Mouse (Mus musculus): Measurements from ENCODE around the gene Gm10577.

Gene Gm10577

GRCm38 (mm10) chr4:101020596-101020995 is at the start of gene Gm10577:
TSS of gene Gm10577 (minus strand) at chr4:101020696.
- no peak for DNase-seq (ENCODE audit: low spot score in 2 of 2)

GRCm38 (mm10) chr4:101069154-101069971 is 48.9 kb upstream of the Gm10577 start:
- DNase-seq (ENCODE audit: low spot score in 2 of 2): peak in 1 of 2 experiments; percentile 19

- DNase-seq (ENCODE audit: low spot score in 2 of 2): peak in 1 of 2 experiments; percentile 47
These were observed 48.3 kb upstream of the Gm10577 start, which contains the start of gene Raver2 for GRCm38 (mm10) chr4:101068786-101069153. TSS of gene Raver2 (plus strand) at chr4:101068983.

GRCm38 (mm10) chr4:101066401-101066800 is 45.9 kb upstream of the Gm10577 start:
- DNase-seq (ENCODE audit: low spot score in 2 of 2): no peak

GRCm38 (mm10) chr4:101062146-101062545 is 41.6 kb upstream of the Gm10577 start:
- no peak for DNase-seq (ENCODE audit: low spot score in 2 of 2)

- no peak for DNase-seq (ENCODE audit: low spot score in 2 of 2)
These were observed 26.1 kb upstream of the Gm10577 start for GRCm38 (mm10) chr4:101046576-101046975.

GRCm38 (mm10) chr4:101044149-101044548 is 23.7 kb upstream of the Gm10577 start:
- DNase-seq (ENCODE audit: low spot score in 2 of 2): no peak

- no peak for DNase-seq (ENCODE audit: low spot score in 2 of 2)
These were observed 23.2 kb upstream of the Gm10577 start for GRCm38 (mm10) chr4:101043691-101044090.

- DNase-seq (ENCODE audit: low spot score in 2 of 2): no peak
These were observed 16.7 kb upstream of the Gm10577 start for GRCm38 (mm10) chr4:101037156-101037555.

- DNase-seq (ENCODE audit: low spot score in 2 of 2): no peak
These were observed 14.6 kb upstream of the Gm10577 start for GRCm38 (mm10) chr4:101035131-101035530.

- DNase-seq (ENCODE audit: low spot score in 2 of 2): no peak
These were observed 12.6 kb upstream of the Gm10577 start for GRCm38 (mm10) chr4:101033047-101033446.

- DNase-seq (ENCODE audit: low spot score in 2 of 2): no peak
These were observed 7.4 kb upstream of the Gm10577 start for GRCm38 (mm10) chr4:101027852-101028411.

- no peak for DNase-seq (ENCODE audit: low spot score in 2 of 2)
These were observed 6.5 kb upstream of the Gm10577 start for GRCm38 (mm10) chr4:101026995-101027394.

- no peak for DNase-seq (ENCODE audit: low spot score in 2 of 2)
These were observed 6.1 kb upstream of the Gm10577 start for GRCm38 (mm10) chr4:101026566-101026965.

- DNase-seq (ENCODE audit: low spot score in 2 of 2): no peak
These were observed 2.7 kb downstream of the Gm10577 start for GRCm38 (mm10) chr4:101017806-101018205.

- DNase-seq (ENCODE audit: low spot score in 2 of 2): no peak
These were observed 11.4 kb downstream of the Gm10577 start for GRCm38 (mm10) chr4:101009092-101009491.

- no peak for DNase-seq (ENCODE audit: low spot score in 2 of 2)
These were observed 12.1 kb downstream of the Gm10577 start for GRCm38 (mm10) chr4:101008362-101008769.

GRCm38 (mm10) chr4:101002961-101003360 is 17.5 kb downstream of the Gm10577 start:
- no peak for DNase-seq (ENCODE audit: low spot score in 2 of 2)

GRCm38 (mm10) chr4:101001073-101001472 is 19.4 kb downstream of the Gm10577 start:
- DNase-seq (ENCODE audit: low spot score in 2 of 2): no peak

- no peak for DNase-seq (ENCODE audit: low spot score in 2 of 2)
These were observed 19.9 kb downstream of the Gm10577 start for GRCm38 (mm10) chr4:101000622-101001021.

GRCm38 (mm10) chr4:100998906-100999305 is 21.6 kb downstream of the Gm10577 start:
- no peak for DNase-seq (ENCODE audit: low spot score in 2 of 2)

- peak in 1 of 2 experiments; percentile 57 for DNase-seq (ENCODE audit: low spot score in 2 of 2)
These were observed 22.4 kb downstream of the Gm10577 start for GRCm38 (mm10) chr4:100998145-100998544.

- no peak for DNase-seq (ENCODE audit: low spot score in 2 of 2)
These were observed 24.3 kb downstream of the Gm10577 start for GRCm38 (mm10) chr4:100996060-100996651.
